Mouse (Mus musculus) Patski (cell line): ENCODE results near the gene Mup20. TPM values are rescaled to one million over a fixed set of nuclear protein-coding genes. Genes with fewer than 3 reads are reported as not detected.
"Not testable (repeated sequence)": the region's sequence is repeated elsewhere in the genome, so short reads cannot be mapped to it uniquely, and the experiment has no call there.

ENCODE experiments used
- ATAC-seq: fragments of 100-300 bp; one replicate; pipeline ENCODE4 v1.8.0; 2021
- CTCF ChIA-PET: fragments of 350-600 bp; sonication (Branson Sonifier 250); formaldehyde crosslinking; loops from one replicate; lab custom pipeline; 2022; ENCODE audit warnings: inconsistent platforms; lab: Charles Lee
- POLR2A ChIA-PET: fragments of 350-600 bp; sonication (Branson Sonifier 250); formaldehyde crosslinking; loops from one replicate; lab custom pipeline; 2022; ENCODE audit warnings: antibody characterized with exemption, inconsistent platforms; lab: Charles Lee
- DNase-seq: peaks from one replicate; pipeline ENCODE4 v3.0.0-alpha.2; 2011; ENCODE audit warnings: low read depth, low spot score
- H3K27me3 ChIP-seq: fragments of 371-371 bp; one replicate; pipeline ENCODE4 v1.5.1; 2021
- CTCF ChIP-seq: fragments of 100-300 bp; IDR thresholded peaks from one replicate; pipeline ENCODE4 v1.5.1; 2021
- in situ Hi-C: fragments of 300-500 bp; cut with MboI; formaldehyde crosslinking; loops from 3 replicates; pipeline ENCODE4 v1.11.1; 2018; ENCODE audit warnings: low pct_unique_long_range_greater_than_20kb, mixed read lengths
- polyA plus RNA-seq: library from polyadenylated mRNA; unstranded; gene quantifications from one replicate; pipeline ENCODE4 v1.2.3, GENCODE M21; 2021

Mup20 gene
- not detected for polyA plus RNA-seq

DNA sequence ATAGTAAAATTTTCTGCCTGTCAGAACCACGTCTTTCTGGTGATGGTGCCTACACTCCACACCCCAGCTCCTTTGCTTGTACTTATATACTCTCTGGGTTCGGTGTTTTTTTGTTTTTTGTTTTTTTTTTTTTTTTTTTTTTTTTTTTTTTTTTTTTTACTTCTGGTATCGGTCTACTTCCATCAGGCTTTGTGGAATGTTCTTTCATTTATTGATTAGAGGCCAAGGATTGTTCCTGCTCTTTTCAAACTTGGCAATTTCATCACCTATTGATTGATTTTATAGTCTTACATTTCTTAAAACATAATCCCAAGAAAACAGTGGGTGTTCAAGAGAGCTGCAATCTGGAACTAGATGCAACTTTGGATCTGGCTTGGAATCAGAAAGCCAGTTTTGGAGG, at the start of gene Mup20:
Gene Mup20 (minus strand): TSS at position 101 of the 400 bp plus-strand sequence.
- H3K27me3 ChIP-seq, CTCF ChIA-PET, DNase-seq, POLR2A ChIA-PET, ATAC-seq: not testable (repeated sequence)
- in situ Hi-C loops, result loop anchor here (10.0 to 25.0 kb wide), 3 partner anchors 89 to 208 kb away; partner anchors contain the start of genes Mup21 and Slc31a2

DNA sequence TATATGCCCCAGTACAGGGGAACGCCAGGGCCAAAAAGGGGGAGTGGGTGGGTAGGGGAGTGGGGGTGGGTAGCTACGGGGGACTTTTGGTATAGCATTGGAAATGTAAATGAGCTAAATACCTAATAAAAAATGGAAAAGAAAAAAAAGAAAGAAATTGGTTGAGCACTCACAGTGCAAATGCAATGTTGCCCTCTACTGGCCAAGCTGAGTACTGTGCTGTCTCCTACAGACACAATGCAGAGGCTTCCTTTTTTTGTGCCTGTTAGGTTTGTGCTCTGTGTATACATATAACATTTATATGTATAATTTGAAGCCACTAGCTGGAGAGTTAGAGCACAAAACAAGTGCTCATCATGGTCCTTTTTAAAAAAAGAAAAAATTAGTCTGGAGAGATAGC, 49.4 kb upstream of the Mup20 start:
- peak; percentile 9 for TF ChIP-seq CTCF
- POLR2A ChIA-PET, CTCF ChIA-PET, H3K27me3 ChIP-seq, DNase-seq, in situ Hi-C loops, ATAC-seq: not testable (repeated sequence)

DNA sequence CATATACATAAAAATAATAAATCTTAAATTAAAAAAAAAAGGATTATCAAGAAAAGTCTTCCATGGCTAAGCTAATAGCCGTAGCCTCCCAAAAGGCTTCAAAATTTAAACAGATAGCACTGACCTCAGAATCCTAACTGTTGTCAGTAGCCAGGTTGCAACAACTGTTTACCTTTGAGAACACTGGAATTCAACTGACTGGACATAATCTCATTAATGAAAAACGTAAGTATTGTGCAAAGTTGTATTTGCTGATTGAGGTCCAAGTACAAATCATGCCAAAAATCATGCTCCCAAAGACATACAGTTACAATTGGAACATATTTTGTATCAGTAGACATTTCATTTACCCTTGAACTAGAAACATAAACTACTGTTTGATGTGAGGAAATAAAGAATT, 34.0 kb upstream of the Mup20 start:
- no peak for TF ChIP-seq CTCF
- no peak for DNase-seq
- in situ Hi-C loops, result no loop called here
- CTCF ChIA-PET, result no interaction called here
- POLR2A ChIA-PET, result no interaction called here
- no peak for ATAC-seq
- no peaks in the 10 kb centered on the region for H3K27me3 ChIP-seq

DNA sequence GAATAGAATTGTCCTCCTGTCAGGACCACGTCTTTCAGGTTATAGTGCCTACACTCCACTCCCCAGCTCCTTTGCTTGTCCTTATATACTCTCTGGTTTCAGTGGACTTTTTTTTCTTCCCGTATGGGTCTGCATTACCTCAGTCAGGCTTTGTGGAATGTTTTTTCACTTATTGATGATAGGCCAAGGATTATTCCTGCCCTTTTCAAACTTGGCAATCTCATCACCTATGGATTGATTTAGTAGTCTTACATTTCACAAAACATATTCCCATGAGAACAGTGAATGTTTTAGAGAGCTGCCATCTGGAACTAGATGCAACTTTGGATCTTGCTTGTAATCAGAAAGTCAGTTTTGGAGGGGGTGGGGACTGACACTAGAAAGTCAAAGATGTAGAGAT, 33.3 kb upstream of the Mup20 start, which contains the start of gene Mup3:
Gene Mup3 (minus strand): TSS at position 102 of the 400 bp plus-strand sequence.
- no peak for ATAC-seq
- no peaks in the 10 kb centered on the region for H3K27me3 ChIP-seq
- no peak for TF ChIP-seq CTCF
- CTCF ChIA-PET, result no interaction called here
- DNase-seq, result no peak
- in situ Hi-C loops, result no loop called here
- POLR2A ChIA-PET, result no interaction called here

DNA sequence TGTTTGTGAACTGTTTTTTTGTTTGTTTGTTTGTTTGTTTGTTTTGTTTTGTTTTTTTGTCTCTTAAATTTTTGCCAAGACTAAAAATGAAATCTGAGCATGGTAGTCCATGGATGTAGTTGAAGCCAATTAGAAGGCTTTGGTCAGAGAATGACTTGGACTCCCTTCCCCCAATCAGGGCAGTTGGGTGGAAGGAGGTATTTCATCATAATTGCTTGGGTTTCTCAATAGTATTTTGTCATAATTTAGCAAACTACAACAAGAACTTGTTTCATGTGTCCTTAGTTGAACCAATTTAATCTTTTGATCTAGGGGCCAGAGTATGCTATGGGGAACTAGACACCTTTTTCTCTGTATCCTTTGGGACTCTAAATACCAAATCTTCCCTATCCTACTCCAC, 28.8 kb upstream of the Mup20 start:
- ATAC-seq (no peak), DNase-seq (no peak)
- no peak for TF ChIP-seq CTCF
- ChIA-PET CTCF (no interaction called here), POLR2A (no interaction called here)
- no peaks in the 10 kb centered on the region for H3K27me3 ChIP-seq
- in situ Hi-C loops, result no loop called here

- TF ChIP-seq CTCF, result no peak
- DNase-seq, result no peak
- POLR2A ChIA-PET, result no interaction called here
- in situ Hi-C loops, result no loop called here
- H3K27me3 ChIP-seq, result no peaks in the 10 kb centered on the region
- ATAC-seq, result no peak
- CTCF ChIA-PET, result no interaction called here
Measured at GRCm38 (mm10) chr4:62075126-62075525, 21.2 kb upstream of the Mup20 start.

GRCm38 (mm10) chr4:62054780-62055179, 822 bp upstream of the Mup20 start:
- POLR2A ChIA-PET, CTCF ChIA-PET, DNase-seq, ATAC-seq, H3K27me3 ChIP-seq: not testable (repeated sequence)
- in situ Hi-C loops, result loop anchor here (10.0 to 25.0 kb wide), 3 partner anchors 90 to 208 kb away; partner anchors contain the start of genes Mup21 and Slc31a2

GRCm38 (mm10) chr4:62026281-62026680, 27.7 kb downstream of the Mup20 start:
- DNase-seq (no peak), ATAC-seq (no peak)
- H3K27me3 ChIP-seq, result no peaks in the 10 kb centered on the region
- in situ Hi-C loops, result no loop called here
- ChIA-PET CTCF (no interaction called here), POLR2A (no interaction called here)
- no peak for TF ChIP-seq CTCF

GRCm38 (mm10) chr4:62024256-62024959, 29.6 kb downstream of the Mup20 start:
- CTCF ChIA-PET, result no interaction called here
- no peak for TF ChIP-seq CTCF
- POLR2A ChIA-PET, result no interaction called here
- ATAC-seq (no peak), DNase-seq (no peak)
- H3K27me3 ChIP-seq, result no peaks in the 10 kb centered on the region
- in situ Hi-C loops, result no loop called here

GRCm38 (mm10) chr4:62023646-62024045, 30.3 kb downstream of the Mup20 start:
- in situ Hi-C loops, result no loop called here
- no peak for DNase-seq
- CTCF ChIA-PET, result no interaction called here
- no peak for ATAC-seq
- POLR2A ChIA-PET, result no interaction called here
- TF ChIP-seq CTCF, result no peak
- H3K27me3 ChIP-seq, result no peaks in the 10 kb centered on the region

DNA sequence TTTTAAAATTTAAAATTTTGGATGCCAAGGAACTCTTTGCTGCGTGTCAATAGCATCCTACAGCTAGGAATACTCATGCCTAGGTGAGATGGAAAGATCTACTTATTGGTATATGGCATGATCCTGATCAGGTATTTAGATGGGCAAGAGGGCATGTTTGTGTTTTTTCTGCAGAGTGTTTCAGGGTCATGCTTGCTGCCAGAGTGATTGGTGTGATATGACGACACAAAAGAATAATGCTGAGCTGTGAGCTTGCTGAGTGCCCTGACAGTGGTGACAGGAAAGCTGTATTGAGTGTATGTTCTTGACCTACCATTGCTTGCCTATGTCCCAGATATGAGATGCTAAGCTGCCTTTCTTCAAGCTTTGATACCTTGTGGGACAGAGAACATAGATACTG, 30.8 kb downstream of the Mup20 start:
- CTCF ChIA-PET, result no interaction called here
- POLR2A ChIA-PET, result no interaction called here
- TF ChIP-seq CTCF, result no peak
- in situ Hi-C loops, result no loop called here
- H3K27me3 ChIP-seq, result no peaks in the 10 kb centered on the region
- no peak for ATAC-seq
- DNase-seq, result no peak

- ATAC-seq, in situ Hi-C loops, DNase-seq, CTCF ChIA-PET, POLR2A ChIA-PET, H3K27me3 ChIP-seq: not testable (repeated sequence)
Measured at GRCm38 (mm10) chr4:62020511-62020910, 33.4 kb downstream of the Mup20 start.

Other genes starting within 250 kb of the Mup20 start
- gene Mup5, start 218.9 kb downstream of the Mup20 start, polyA plus RNA-seq, result not detected
- gene Mup3, start 33.2 kb upstream of the Mup20 start, polyA plus RNA-seq, result not detected
- gene Mup21, start 96.7 kb upstream of the Mup20 start, polyA plus RNA-seq, result not detected
- 8.0 TPM for gene Zfp37, start 176.9 kb upstream of the Mup20 start, polyA plus RNA-seq
- gene Slc31a2, start 208.4 kb upstream of the Mup20 start, polyA plus RNA-seq, result 18.8 TPM